Mouse (Mus musculus): ENCODE data around the gene BC055324.

GRCm38 (mm10) chr1:163994173-163994720 lies 349 bp downstream of the BC055324 start:
- TF ChIP-seq CTCF (IDR thresholded peaks at IDR 0.05; ENCODE audit: low read depth, low read length) (no peak), POLR2A (IDR thresholded peaks at IDR 0.05; ENCODE audit: insufficient read depth, low read length) (no peak)
